19 mouse cellular contexts compared by ENCODE assay signal in genomic region chr19:38133986-38134385, GRCm38 (mm10). TPM values are rescaled to one million over a fixed set of nuclear protein-coding genes. Genes with fewer than 3 reads are reported as not detected.
DNase-seq lines count a peak whose midpoint lies in the region; ATAC-seq and TF ChIP-seq lines count a peak whose summit lies in the region.
"Had no signal": no experiment of that assay in that cellular context is flagged by ENCODE, and none has a peak within 500 bp of the region (broad histone marks: within the 10 kb centered on the region; RNA-seq: fewer than 3 reads in every experiment).

No protein-coding gene starts in this region.

- no peak for TF ChIP-seq CTCF in C2C12 (IDR thresholded peaks at IDR 0.05; ENCODE audit: control insufficient read depth, insufficient read depth, insufficient read length)

- no peak for TF ChIP-seq POLR2A in myocyte (IDR thresholded peaks at IDR 0.05; ENCODE audit: insufficient read length, low read depth)

- H3K4me2 ChIP-seq in heart, embryonic 12.5 days, result peak overlapping the region; percentile 22; the same call in 1 of the 2 replicates
- H3K4me2 ChIP-seq in heart, embryonic 11.5 days, result no peak overlapping the region
- peak overlapping the region; percentile 5 for H3K4me2 ChIP-seq in myocyte (ENCODE audit: low read depth)
- H3K4me2 ChIP-seq: limb, embryonic 15.5 days; midbrain, embryonic 12.5 days had no signal

- no peaks in the 10 kb centered on the region for H3K9me3 ChIP-seq in heart, embryonic 12.5 days (replicated peaks)
- no peaks in the 10 kb centered on the region for H3K9me3 ChIP-seq in heart, embryonic 11.5 days (replicated peaks; ENCODE audit: control insufficient read depth, low read length)
- H3K9me3 ChIP-seq: limb, embryonic 15.5 days; midbrain, embryonic 12.5 days had no signal

- peak; percentile 39 for ATAC-seq in heart, embryonic 12.5 days (ENCODE audit: insufficient number of reproducible peaks, low FRiP score)
- no peak for ATAC-seq in heart, embryonic 11.5 days (replicated peaks; ENCODE audit: insufficient number of reproducible peaks, low FRiP score, low TSS enrichment)
- no peak for ATAC-seq in CD4-positive, CD25-positive, alpha-beta regulatory T cell, adult 4 months
- ATAC-seq: forebrain, embryonic 14.5 days had no signal

- no peaks in the 10 kb centered on the region for H3K27me3 ChIP-seq in heart, embryonic 12.5 days (replicated peaks)
- no peaks in the 10 kb centered on the region for H3K27me3 ChIP-seq in heart, embryonic 11.5 days (ENCODE audit: control insufficient read depth, insufficient read depth, low read length)
- H3K27me3 ChIP-seq in C2C12 (ENCODE audit: control insufficient read depth, insufficient read depth, insufficient read length) (no peaks in the 10 kb centered on the region), myocyte (ENCODE audit: control insufficient read depth, insufficient read depth, insufficient read length) (no peaks in the 10 kb centered on the region)
- H3K27me3 ChIP-seq: limb, embryonic 15.5 days; midbrain, embryonic 12.5 days had no signal

- H3K4me1 ChIP-seq in heart, embryonic 12.5 days (replicated peaks), result peaks cover 8% of the 10 kb centered on the region; the same call in 1 of the 2 replicates
- peaks cover 3% of the 10 kb centered on the region; the same call in 1 of the 2 replicates for H3K4me1 ChIP-seq in heart, embryonic 11.5 days (ENCODE audit: control insufficient read depth, insufficient read depth, low read length)
- H3K4me1 ChIP-seq: limb, embryonic 15.5 days; midbrain, embryonic 12.5 days had no signal

- H3K79me2 ChIP-seq in C2C12 (ENCODE audit: control insufficient read depth, insufficient read depth) (no peaks in the 10 kb centered on the region), myocyte (ENCODE audit: control insufficient read depth, insufficient read depth) (no peaks in the 10 kb centered on the region)

- no peaks in the 10 kb centered on the region for H3K79me3 ChIP-seq in C2C12 (ENCODE audit: low read depth)

- H3K4me3 ChIP-seq in heart, embryonic 12.5 days, result no peak overlapping the region
- no peak overlapping the region for H3K4me3 ChIP-seq in heart, embryonic 11.5 days (ENCODE audit: low read depth, low read length)
- H3K4me3 ChIP-seq in C2C12 (ENCODE audit: insufficient read depth, poor library complexity, severe bottlenecking) (no peak overlapping the region), myocyte (no peak overlapping the region)
- H3K4me3 ChIP-seq: limb, embryonic 15.5 days; midbrain, embryonic 12.5 days had no signal

- H3K36me3 ChIP-seq in heart, embryonic 12.5 days, result no peaks in the 10 kb centered on the region
- H3K36me3 ChIP-seq in heart, embryonic 11.5 days (ENCODE audit: control insufficient read depth, insufficient read depth, low read length), result no peaks in the 10 kb centered on the region
- no peaks in the 10 kb centered on the region for H3K36me3 ChIP-seq in C2C12 (ENCODE audit: control insufficient read depth, insufficient read depth)
- H3K36me3 ChIP-seq in myocyte (ENCODE audit: control insufficient read depth, insufficient read depth), result no peaks in the 10 kb centered on the region
- H3K36me3 ChIP-seq: limb, embryonic 15.5 days; midbrain, embryonic 12.5 days had no signal

- DNase-seq in liver, result peak; percentile 39
- DNase-seq in spleen, postnatal 36 days (ENCODE audit: low spot score in 2 of 2), result no peak
- no peak for DNase-seq in urinary bladder, postnatal 36 days (ENCODE audit: low spot score in 2 of 2)
- DNase-seq: adrenal gland, adult 2 months; cerebellum, adult 11-12 months; heart, postnatal 14 days; kidney, postnatal 36 days; lung, postnatal 4 days; right cerebral cortex, postnatal 14 days; thymus, adult 18-20 months had no signal

- H3K9ac ChIP-seq in heart, embryonic 12.5 days, result no peak overlapping the region
- no peak overlapping the region for H3K9ac ChIP-seq in heart, embryonic 11.5 days (ENCODE audit: low read depth, low read length)
- H3K9ac ChIP-seq: limb, embryonic 15.5 days; midbrain, embryonic 12.5 days had no signal

- H3K27ac ChIP-seq in heart, embryonic 12.5 days (ENCODE audit: poor library complexity, severe bottlenecking), result no peak overlapping the region
- no peak overlapping the region for H3K27ac ChIP-seq in heart, embryonic 11.5 days (ENCODE audit: low read depth, low read length)
- H3K27ac ChIP-seq: limb, embryonic 15.5 days; midbrain, embryonic 12.5 days had no signal

- no peak overlapping the region for H3ac ChIP-seq in C2C12 (ENCODE audit: control insufficient read depth, insufficient read length, low read depth)
- no peak overlapping the region for H3ac ChIP-seq in myocyte (ENCODE audit: control insufficient read depth, insufficient read length)

- 22% methylated on average over 11 of the region's 11 CpGs for WGBS in heart, embryonic 12.5 days
- WGBS in heart, embryonic 11.5 days (ENCODE audit: insufficient replicate concordance), result 24% methylated on average over 11 of the region's 11 CpGs

TF ChIP-seq in C2C12, 6 proteins besides CTCF, POLR2A, EP300 and RAD21:
- no peak for TF ChIP-seq USF1 (IDR thresholded peaks at IDR 0.05; ENCODE audit: low read depth)
- TF ChIP-seq MYOD1 (IDR thresholded peaks at IDR 0.05; ENCODE audit: control insufficient read depth, insufficient read length, low read depth), result peak; percentile 12

TF ChIP-seq in myocyte, 11 proteins besides CTCF, POLR2A, EP300 and RAD21:
- TF ChIP-seq TCF12 (IDR thresholded peaks at IDR 0.05; ENCODE audit: insufficient read depth, poor library complexity, severe bottlenecking), result no peak
- no peak for TF ChIP-seq E2F4 (IDR thresholded peaks at IDR 0.05; ENCODE audit: insufficient read depth)
- no peak for TF ChIP-seq REST (IDR thresholded peaks at IDR 0.05; ENCODE audit: insufficient read depth, insufficient read length)
- no peak for TF ChIP-seq MYOG (IDR thresholded peaks at IDR 0.05; ENCODE audit: control insufficient read depth in 1 of 3, insufficient read depth in 1 of 3, insufficient read length in 2 of 3, low read depth in 2 of 3)
- TF ChIP-seq TCF3 (IDR thresholded peaks at IDR 0.05; ENCODE audit: insufficient read length, low read depth), result no peak
- TF ChIP-seq CEBPB (IDR thresholded peaks at IDR 0.05; ENCODE audit: insufficient read depth, poor library complexity, severe bottlenecking), result no peak

RNA-seq across cellular contexts. Expression of gene Pde6c, which starts 1.4 kb away (rescaled TPM):
- not detected in 2 replicates for polyA plus RNA-seq in heart, embryonic 12.5 days (2016; fragmentation: Nextera tagmentation; extraction: Ambion mirVana)
- polyA plus RNA-seq in heart, embryonic 11.5 days (2014; fragmentation: Nextera tagmentation; extraction: Ambion mirVana), result 0.06 TPM in 1 of 2 replicates, not detected in the other
- not detected for polyA plus RNA-seq in C2C12 (2012; fragmentation: generic; extraction: Trizol)
- not detected for polyA plus RNA-seq in myocyte (2012; fragmentation: generic; extraction: Trizol)
- not detected for polyA plus RNA-seq in CD4-positive, CD25-positive, alpha-beta regulatory T cell, adult 4 months (2017; shearing (Covaris generic))
- polyA plus RNA-seq: adrenal gland, adult 2 months; limb, embryonic 15.5 days had no signal

RNA-seq across cellular contexts. Expression of gene Rbp4, which starts 8.9 kb away (rescaled TPM):
- polyA plus RNA-seq in heart, embryonic 12.5 days (2016; fragmentation: Nextera tagmentation; extraction: Ambion mirVana), result 5.9 and 24.1 TPM in 2 replicates
- polyA plus RNA-seq in heart, embryonic 11.5 days (2014; fragmentation: Nextera tagmentation; extraction: Ambion mirVana), result 8.8 and 33.6 TPM in 2 replicates
- polyA plus RNA-seq in C2C12 (2012; fragmentation: generic; extraction: Trizol) (0.35 TPM), myocyte (2012; fragmentation: generic; extraction: Trizol) (0.35 TPM)
- not detected for polyA plus RNA-seq in CD4-positive, CD25-positive, alpha-beta regulatory T cell, adult 4 months (2017; shearing (Covaris generic))

RNA-seq across cellular contexts. Expression of gene Ffar4, which starts 37.1 kb away (rescaled TPM):
- not detected in 2 replicates for polyA plus RNA-seq in heart, embryonic 12.5 days (2016; fragmentation: Nextera tagmentation; extraction: Ambion mirVana)
- polyA plus RNA-seq in heart, embryonic 11.5 days (2014; fragmentation: Nextera tagmentation; extraction: Ambion mirVana), result 0.15 TPM in 1 of 2 replicates, not detected in the other
- polyA plus RNA-seq in C2C12 (2012; fragmentation: generic; extraction: Trizol) (not detected), myocyte (2012; fragmentation: generic; extraction: Trizol) (not detected)
- not detected for polyA plus RNA-seq in CD4-positive, CD25-positive, alpha-beta regulatory T cell, adult 4 months (2017; shearing (Covaris generic))
- polyA plus RNA-seq: cortical plate, adult 2 months; midbrain, embryonic 12.5 days had no signal
